Mouse (Mus musculus) heart, embryonic 11.5 days (tissue): ENCODE measurements at regions not wholly inside any gene's neighbourhood (a gene's known extent, or its start where the extent isn't known, plus 50 kb on each side); places are given as distances from the start of the nearest gene placed in this dataset.

Experiments used
- ATAC-seq: fragments of 200-750 bp; cut with Nextera tagmentation; replicated peaks from 2 replicates; pipeline ENCODE4 v1.8.0; 2017; ENCODE audit warnings: moderate library complexity; ENCODE audit not compliant: insufficient number of reproducible peaks, low FRiP score, low TSS enrichment
- H3K27ac ChIP-seq: fragments of 300-500 bp; sonication (generic); 2 replicates; pipeline ENCODE4 v1.5.1; 2014; ENCODE audit warnings: mild to moderate bottlenecking, low read depth, low read length
- H3K27me3 ChIP-seq: fragments of 300-500 bp; sonication (generic); 2 replicates; pipeline ENCODE4 v1.6.1; 2014; ENCODE audit warnings: mild to moderate bottlenecking, low read length, mixed read lengths; ENCODE audit not compliant: control insufficient read depth, insufficient read depth
- H3K36me3 ChIP-seq: fragments of 300-500 bp; sonication (generic); 2 replicates; pipeline ENCODE4 v1.6.1; 2014; ENCODE audit warnings: mild to moderate bottlenecking, low read length, moderate library complexity, mixed read lengths; ENCODE audit not compliant: control insufficient read depth, insufficient read depth
- H3K4me1 ChIP-seq: fragments of 300-500 bp; sonication (generic); 2 replicates; pipeline ENCODE4 v1.6.1; 2014; ENCODE audit warnings: low read length; ENCODE audit not compliant: control insufficient read depth, insufficient read depth
- H3K4me2 ChIP-seq: fragments of 300-500 bp; sonication (generic); 2 replicates; pipeline ENCODE4 v1.6.1; 2014; ENCODE audit warnings: mild to moderate bottlenecking, moderate library complexity
- H3K4me3 ChIP-seq: fragments of 300-500 bp; sonication (generic); 2 replicates; pipeline ENCODE4 v1.5.1; 2014; ENCODE audit warnings: low read depth, low read length
- H3K9ac ChIP-seq: fragments of 300-500 bp; sonication (generic); 2 replicates; pipeline ENCODE4 v1.6.1; 2014; ENCODE audit warnings: mild to moderate bottlenecking, low read depth, low read length, moderate library complexity
- H3K9me3 ChIP-seq: fragments of 300-500 bp; sonication (generic); replicated peaks from 2 replicates; pipeline ENCODE4 v1.6.1; 2016; ENCODE audit warnings: low read length; ENCODE audit not compliant: control insufficient read depth
- WGBS: fragments of 180-500 bp; shearing (Covaris S2); extraction: QIAGEN DNeasy Blood & Tissue Kit; methylation state at CpG from one replicate; pipeline ENCODE4 v1.1.7; 2014; ENCODE audit not compliant: insufficient replicate concordance; 5-methylcytosine and 5-hydroxymethylcytosine counted together

DNA sequence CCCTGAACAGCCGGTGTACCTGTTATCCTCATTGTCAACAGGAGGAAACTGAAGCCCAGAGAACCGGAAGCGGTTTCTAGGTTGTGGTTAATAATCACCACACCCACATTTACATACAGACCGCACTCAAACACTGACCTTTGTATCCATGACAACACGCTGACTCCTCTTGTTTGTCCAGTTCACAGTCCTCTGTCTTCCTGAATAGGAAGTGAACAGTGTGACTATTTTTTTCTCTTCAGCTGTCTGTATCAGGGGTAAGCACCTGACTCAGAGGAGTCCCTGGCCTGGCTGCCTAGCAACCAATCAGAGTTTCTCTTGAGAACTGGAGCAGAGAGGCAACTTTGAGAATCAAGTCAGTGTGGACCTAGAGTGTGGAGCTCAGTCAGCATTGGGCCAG is 193.5 kb upstream of the Lrfn2 start:
- no peak for ATAC-seq
- Histone ChIP-seq H3K4me1 (no peaks in the 10 kb centered on the region), H3K4me2 (no peak overlapping the region), H3K27me3 (no peaks in the 10 kb centered on the region), H3K36me3 (no peaks in the 10 kb centered on the region), H3K9me3 (no peaks in the 10 kb centered on the region), H3K4me3 (no peak overlapping the region), H3K9ac (no peak overlapping the region), H3K27ac (no peak overlapping the region)
- 84% methylated on average over 5 of the region's 5 CpGs for WGBS

DNA sequence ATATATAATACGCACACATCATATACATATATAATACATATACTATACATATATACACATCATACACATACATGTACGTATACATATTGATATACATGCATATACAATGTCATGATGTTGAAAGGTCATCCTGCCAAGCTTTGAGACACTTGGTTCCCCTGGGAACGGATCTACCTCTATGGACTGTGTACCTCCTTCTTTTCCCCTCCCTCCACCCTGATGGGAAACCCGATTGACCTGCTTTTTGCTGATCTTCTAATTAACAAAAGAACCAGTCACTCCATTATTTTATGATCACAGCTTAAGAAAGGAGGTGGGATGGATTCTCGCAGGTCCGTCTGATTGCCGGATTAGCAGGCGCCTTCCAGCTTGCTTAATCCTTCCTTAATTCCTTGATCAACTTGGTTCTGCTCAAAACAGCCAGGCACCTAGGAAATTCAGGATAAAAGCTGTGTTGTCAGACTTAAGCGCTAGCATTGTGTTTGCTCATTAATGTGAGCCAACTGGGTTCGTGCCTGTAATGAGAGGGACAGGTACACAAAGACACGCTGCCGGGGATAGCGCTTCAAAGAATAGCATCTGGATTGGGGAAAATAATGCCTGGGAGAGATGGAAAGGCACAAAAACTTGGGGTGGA is 189.3 kb upstream of the Lrfn2 start:
- WGBS, result 85% methylated on average over 13 of the region's 13 CpGs
- H3K27me3 ChIP-seq, result no peaks in the 10 kb centered on the region
- H3K4me1 ChIP-seq, result no peaks in the 10 kb centered on the region
- no peak overlapping the region for H3K27ac ChIP-seq
- H3K36me3 ChIP-seq, result no peaks in the 10 kb centered on the region
- H3K4me2 ChIP-seq, result no peak overlapping the region
- H3K4me3 ChIP-seq, result no peak overlapping the region
- ATAC-seq, result no peak
- no peak overlapping the region for H3K9ac ChIP-seq
- H3K9me3 ChIP-seq, result no peaks in the 10 kb centered on the region

DNA sequence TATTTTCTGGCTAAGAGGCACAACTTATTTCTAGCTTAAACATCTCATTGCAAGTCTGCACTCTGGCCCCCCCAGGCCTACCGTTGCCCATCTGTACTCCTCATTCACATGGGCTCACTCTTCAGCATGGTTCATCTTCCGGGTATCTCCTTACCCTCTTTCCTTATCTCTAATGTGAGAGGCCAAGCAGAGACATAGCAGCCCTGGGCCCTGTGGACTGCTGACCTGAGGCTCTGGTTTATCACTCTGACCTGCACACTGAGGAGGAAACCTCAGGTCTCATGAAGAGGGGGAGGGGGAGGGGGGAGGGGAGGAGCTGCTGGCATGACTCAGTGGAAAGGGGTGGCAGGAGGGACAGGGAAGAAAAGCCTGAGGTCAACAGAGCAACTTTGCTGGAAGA is 162.1 kb upstream of the Lrfn2 start:
- H3K36me3 ChIP-seq, result no peaks in the 10 kb centered on the region
- H3K4me3 ChIP-seq, result no peak overlapping the region
- no peak for ATAC-seq
- no peaks in the 10 kb centered on the region for H3K27me3 ChIP-seq
- no peak overlapping the region for H3K27ac ChIP-seq
- no peak overlapping the region for H3K9ac ChIP-seq
- WGBS, result 24% methylated on average over 2 of the region's 2 CpGs
- H3K4me2 ChIP-seq, result no peak overlapping the region
- H3K9me3 ChIP-seq, result no peaks in the 10 kb centered on the region
- H3K4me1 ChIP-seq, result no peaks in the 10 kb centered on the region

DNA sequence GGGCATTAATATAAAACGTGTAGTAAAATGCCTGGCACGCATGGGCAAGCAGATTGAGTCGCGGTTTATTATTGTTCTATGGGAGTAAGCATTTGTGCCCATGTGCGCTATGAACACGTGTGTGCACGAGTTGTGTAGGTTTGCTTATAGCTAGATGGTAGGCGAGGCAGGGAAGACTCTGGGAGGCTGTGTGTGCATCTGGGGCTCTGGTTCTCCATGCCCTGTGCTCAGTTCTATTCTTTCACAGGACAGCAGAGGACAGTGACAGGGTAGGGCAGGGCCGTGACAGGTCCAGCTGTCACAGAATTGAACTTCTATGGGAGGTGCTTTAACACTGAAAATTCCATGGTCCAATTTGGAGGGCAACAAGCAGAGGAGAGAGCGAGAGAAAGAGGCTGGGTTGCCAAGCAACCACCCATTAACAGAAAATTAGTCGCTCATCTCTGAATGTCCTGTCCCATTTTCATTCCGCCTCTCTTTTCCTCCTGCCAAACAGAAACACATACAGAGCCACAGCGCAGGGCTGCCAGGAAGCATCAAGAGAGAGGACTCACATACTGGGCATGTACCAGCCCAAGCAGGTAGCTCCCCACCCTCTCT is 160.4 kb upstream of the Lrfn2 start:
- Histone ChIP-seq H3K27me3 (no peaks in the 10 kb centered on the region), H3K4me1 (no peaks in the 10 kb centered on the region), H3K36me3 (no peaks in the 10 kb centered on the region), H3K4me3 (no peak overlapping the region), H3K4me2 (no peak overlapping the region), H3K27ac (no peak overlapping the region), H3K9me3 (no peaks in the 10 kb centered on the region), H3K9ac (no peak overlapping the region)
- no peak for ATAC-seq
- 77% methylated on average over 13 of the region's 13 CpGs for WGBS

DNA sequence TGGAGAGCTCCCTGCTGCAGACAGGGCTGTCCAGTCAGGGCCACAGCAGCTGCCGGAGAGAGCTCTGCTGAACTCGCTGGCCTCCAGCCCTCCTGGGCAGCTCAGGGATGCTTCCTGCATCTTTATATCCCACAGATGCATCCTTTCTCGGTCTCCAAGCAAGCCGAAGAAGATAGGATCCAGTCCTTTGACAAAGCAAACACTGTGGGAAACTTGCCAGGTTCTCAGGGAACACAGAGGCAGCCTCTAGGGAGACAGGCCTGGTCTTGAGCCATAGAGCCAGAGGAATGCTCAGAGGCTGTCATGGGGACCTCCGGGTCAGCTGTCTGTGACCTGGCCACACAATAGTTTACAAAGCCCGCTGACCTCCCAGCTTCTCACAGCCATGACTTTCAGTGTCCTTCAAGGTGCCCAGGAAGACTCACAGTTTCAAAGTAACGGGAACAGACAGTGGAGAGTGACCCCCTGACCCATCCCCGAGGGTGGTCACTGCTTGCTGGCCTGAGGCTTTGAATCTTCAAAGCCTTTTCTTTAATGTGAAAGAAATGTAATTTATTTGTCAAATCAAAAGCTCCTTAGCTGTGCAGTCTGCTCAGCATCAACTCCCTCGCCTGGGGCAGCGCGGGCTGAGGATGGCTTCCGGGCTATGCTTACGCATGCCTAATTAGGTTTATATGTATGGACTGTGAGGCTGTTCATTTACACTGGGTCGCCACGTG is 157.8 kb upstream of the Lrfn2 start:
- H3K4me1 ChIP-seq, result no peaks in the 10 kb centered on the region
- no peaks in the 10 kb centered on the region for H3K27me3 ChIP-seq
- no peak overlapping the region for H3K9ac ChIP-seq
- no peaks in the 10 kb centered on the region for H3K36me3 ChIP-seq
- H3K27ac ChIP-seq, result no peak overlapping the region
- H3K9me3 ChIP-seq, result no peaks in the 10 kb centered on the region
- 65% methylated on average over 15 of the region's 15 CpGs for WGBS
- no peak overlapping the region for H3K4me3 ChIP-seq
- no peak for ATAC-seq
- H3K4me2 ChIP-seq, result no peak overlapping the region

DNA sequence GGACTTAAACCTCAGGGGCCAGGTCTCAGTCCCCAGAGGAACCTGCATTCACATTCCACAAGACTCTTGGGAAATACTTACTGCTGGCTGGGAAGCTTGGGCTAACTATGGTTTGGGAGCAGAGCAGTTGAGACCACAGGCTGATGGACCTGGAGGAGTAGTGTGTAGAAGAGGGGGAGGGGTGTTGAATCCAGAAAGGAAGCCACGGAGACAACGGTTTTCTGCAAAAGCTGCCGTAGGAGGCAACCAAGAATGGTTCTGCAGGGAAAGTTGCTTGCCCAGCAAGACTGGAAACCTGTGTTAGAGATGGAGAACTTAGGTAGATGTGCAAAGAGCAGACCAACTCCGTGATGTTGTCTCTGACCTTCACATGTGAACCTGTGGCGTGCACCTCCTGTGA is 156.7 kb upstream of the Lrfn2 start:
- Histone ChIP-seq H3K9ac (no peak overlapping the region), H3K4me2 (no peak overlapping the region), H3K4me3 (no peak overlapping the region), H3K4me1 (no peaks in the 10 kb centered on the region), H3K27ac (no peak overlapping the region), H3K36me3 (no peaks in the 10 kb centered on the region), H3K27me3 (no peaks in the 10 kb centered on the region), H3K9me3 (no peaks in the 10 kb centered on the region)
- WGBS, result 67% methylated on average over 5 of the region's 5 CpGs
- no peak for ATAC-seq

DNA sequence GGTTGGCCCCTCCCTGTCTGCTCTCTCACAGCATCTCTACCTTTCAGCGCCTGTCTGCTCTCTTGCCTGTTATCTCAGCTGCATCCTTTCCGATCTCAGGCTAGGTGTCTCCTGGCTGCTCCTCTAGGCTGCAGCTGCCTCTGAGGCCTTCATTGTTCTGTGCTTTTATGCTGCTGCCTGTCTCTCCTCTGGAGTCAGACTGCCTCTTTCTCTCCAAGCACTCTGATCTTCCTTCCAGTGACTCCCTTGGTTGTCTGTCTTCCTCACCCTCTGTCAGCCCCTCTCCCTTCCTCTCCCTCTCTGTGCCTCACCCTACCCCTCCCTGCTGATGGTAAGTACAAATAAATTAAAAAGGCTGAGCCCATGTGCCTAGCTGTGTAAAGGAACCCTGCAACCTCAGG is 155.7 kb upstream of the Lrfn2 start:
- Histone ChIP-seq H3K27me3 (no peaks in the 10 kb centered on the region), H3K9me3 (no peaks in the 10 kb centered on the region), H3K9ac (no peak overlapping the region), H3K4me1 (no peaks in the 10 kb centered on the region), H3K36me3 (no peaks in the 10 kb centered on the region), H3K4me2 (no peak overlapping the region), H3K27ac (no peak overlapping the region), H3K4me3 (no peak overlapping the region)
- no peak for ATAC-seq
- 24% methylated on average over 2 of the region's 2 CpGs for WGBS

DNA sequence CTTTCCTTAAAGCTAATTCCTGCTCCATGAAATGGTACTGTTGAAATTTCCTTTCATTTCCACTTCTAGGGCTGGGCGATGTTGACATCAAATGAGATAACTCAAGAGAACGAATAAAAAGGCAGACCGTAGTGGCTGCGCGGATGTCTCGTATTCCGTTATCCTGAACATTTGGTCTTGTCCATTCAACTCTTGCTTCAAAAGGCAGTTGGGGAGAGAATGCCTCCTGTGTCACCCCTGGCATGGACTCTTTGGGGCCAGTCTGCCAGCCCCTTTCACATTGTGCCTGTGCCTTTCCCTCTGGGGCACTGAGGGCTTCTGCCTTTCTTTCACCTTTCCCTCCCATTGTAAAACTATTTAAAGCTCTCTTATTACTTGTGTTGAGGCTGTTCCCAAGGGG is 152.0 kb upstream of the Lrfn2 start:
- Histone ChIP-seq H3K9ac (no peak overlapping the region), H3K36me3 (no peaks in the 10 kb centered on the region), H3K27me3 (no peaks in the 10 kb centered on the region; the same call in 1 of the 2 replicates), H3K4me2 (no peak overlapping the region), H3K9me3 (no peaks in the 10 kb centered on the region), H3K27ac (no peak overlapping the region), H3K4me1 (no peaks in the 10 kb centered on the region), H3K4me3 (no peak overlapping the region)
- 89% methylated on average over 7 of the region's 7 CpGs for WGBS
- ATAC-seq, result no peak

DNA sequence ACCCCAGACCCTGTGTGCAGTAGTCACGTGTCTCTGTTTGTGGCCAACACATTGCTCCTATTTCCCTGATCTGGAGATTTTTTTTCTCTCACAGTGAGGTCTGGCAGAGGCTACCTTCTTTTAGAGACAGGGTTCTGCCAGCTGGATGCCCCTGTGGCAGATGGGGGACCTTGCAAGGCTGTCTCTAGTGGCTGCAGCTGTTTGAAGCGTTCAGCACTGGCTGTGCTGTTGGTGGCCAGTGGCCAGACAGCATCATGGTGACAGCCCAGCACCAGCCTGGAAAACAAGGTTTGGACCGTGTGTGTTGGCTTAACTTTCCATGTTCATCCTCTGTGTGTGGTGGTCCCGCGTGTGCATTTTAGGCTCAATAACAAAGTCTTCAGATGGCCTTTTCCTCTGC is 147.8 kb upstream of the Lrfn2 start:
- WGBS, result 80% methylated on average over 5 of the region's 5 CpGs
- H3K27ac ChIP-seq, result no peak overlapping the region
- H3K27me3 ChIP-seq, result no peaks in the 10 kb centered on the region; the same call in 1 of the 2 replicates
- no peak overlapping the region for H3K9ac ChIP-seq
- H3K4me3 ChIP-seq, result no peak overlapping the region
- no peaks in the 10 kb centered on the region for H3K4me1 ChIP-seq
- H3K9me3 ChIP-seq, result no peaks in the 10 kb centered on the region
- no peaks in the 10 kb centered on the region for H3K36me3 ChIP-seq
- no peak for ATAC-seq
- H3K4me2 ChIP-seq, result no peak overlapping the region
